Mouse (Mus musculus) left cerebral cortex, postnatal 14 days (tissue): ENCODE data around the gene Ap3s2. TPM values are rescaled to one million over a fixed set of nuclear protein-coding genes. Genes with fewer than 3 reads are reported as not detected.
A peak's percentile ranks its signal among the peaks of the same experiment; 100 is the strongest.

ENCODE experiments used
- DNase-seq, 2 experiments: peaks; one replicate each; pipeline ENCODE4 v3.0.0; 2021 to 2022; ENCODE audit warnings: low spot score in 2 of 2, mixed read lengths in 1 of 2
- intact Hi-C: fragments of 180-260 bp; cut with DNase I; formaldehyde crosslinking; loops from one replicate; pipeline ENCODE4 v1.15.1; 2025
- long read RNA-seq, 2 experiments: library from polyadenylated mRNA; stranded (forward); transcript quantifications; one replicate each; pipeline ENCODE4 v2.0.0; 2021
- total RNA-seq, 2 experiments: library from RNA; stranded (reverse); gene quantifications; 2 replicates each; pipeline ENCODE4 v1.2.3; 2021

Ap3s2 gene
- total RNA-seq, result 10 to 100 TPM; 37.0 to 40.3 TPM
- long read RNA-seq, experiment 1, full-length matches to known transcripts, result 35 of 52 reads
- long read RNA-seq, experiment 1, partial matches to known transcripts, result 0 of 52 reads
- long read RNA-seq, experiment 1, other reads (novel, unspliced or antisense), result 17 of 52 reads
- long read RNA-seq, experiment 2, full-length matches to known transcripts, result 39 of 47 reads
- long read RNA-seq, experiment 2, partial matches to known transcripts, result 0 of 47 reads
- long read RNA-seq, experiment 2, other reads (novel, unspliced or antisense), result 8 of 47 reads

DNA sequence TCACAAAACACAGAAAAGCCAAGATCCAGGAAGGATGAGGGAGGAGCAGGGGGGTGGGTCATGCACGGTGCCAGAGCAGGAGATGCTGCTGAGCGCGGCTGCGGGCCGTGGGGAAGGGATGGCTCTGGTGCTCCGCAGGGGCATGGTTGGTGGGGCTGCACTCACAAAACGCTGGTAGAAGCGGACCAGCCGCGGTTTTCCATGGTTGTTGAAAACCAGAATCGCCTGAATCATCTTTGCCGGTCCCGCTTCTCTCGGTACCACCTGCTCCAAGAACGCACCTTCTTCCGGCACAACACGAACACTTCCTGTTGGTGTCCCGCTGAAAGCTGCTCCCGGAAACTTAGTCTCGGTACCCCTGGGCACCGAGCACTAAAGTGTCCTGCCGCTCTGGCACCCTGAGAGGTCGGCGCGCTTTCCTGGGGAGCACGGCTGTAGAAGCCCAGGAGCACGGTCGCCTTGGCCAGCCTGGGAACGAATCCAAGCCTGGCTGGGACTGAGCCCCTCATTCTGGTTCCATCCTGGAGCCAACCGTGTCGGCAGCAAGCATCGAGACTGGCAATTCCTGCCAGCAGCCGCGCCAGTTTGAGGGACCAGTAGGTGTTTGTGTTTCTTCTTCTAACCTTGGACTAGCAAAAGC lies at the start of gene Ap3s2:
Ap3s2 (minus strand) TSS at position 306 of the 640 bp plus-strand sequence.
- peak; percentile 90 to 91 for DNase-seq
- intact Hi-C loops, result no loop called here

DNA sequence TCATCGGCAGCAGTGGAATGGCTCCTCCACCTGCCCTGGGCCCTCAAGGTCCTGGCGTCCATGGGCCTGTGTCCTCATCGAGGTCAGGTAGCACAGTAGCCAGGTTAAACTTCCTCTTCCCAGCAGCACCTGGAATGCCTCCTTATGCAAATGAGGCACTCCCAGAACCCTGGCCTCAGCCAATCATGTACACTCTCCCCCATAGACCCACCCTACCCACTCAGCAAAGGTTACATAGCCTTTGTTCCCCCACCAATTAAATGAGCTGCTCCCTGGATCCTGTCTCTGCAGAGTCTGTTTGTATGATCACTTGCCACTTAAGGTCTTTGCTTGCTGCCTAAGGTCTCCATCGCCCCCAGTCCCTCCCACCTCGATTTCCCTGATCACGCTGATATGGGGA lies 47.9 kb upstream of the Ap3s2 start:
- intact Hi-C loops, result no loop called here
- no peak for DNase-seq

DNA sequence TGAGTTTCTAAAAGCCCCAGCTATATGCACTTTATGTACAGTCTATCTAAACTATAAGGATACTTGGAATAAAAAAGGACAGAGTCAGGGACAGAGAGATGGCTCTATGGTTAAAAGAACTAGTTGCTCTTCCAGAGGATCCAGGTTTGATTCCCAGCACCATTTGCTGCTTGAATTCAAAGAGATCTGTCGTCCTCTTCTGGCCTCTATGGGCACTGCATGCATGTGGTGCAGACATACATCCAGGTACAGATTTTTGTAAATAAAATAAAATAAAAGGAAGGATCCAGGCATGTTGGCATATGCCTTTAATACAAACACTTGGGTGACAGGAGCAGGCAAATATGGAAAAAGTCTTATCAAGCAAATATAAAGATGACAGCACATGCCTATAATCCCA lies 41.2 kb upstream of the Ap3s2 start:
- DNase-seq, result no peak
- intact Hi-C loops, result no loop called here

GRCm38 (mm10) chr7:79956131-79956530 lies 35.7 kb upstream of the Ap3s2 start:
- no peak for DNase-seq
- intact Hi-C loops, result no loop called here

DNA sequence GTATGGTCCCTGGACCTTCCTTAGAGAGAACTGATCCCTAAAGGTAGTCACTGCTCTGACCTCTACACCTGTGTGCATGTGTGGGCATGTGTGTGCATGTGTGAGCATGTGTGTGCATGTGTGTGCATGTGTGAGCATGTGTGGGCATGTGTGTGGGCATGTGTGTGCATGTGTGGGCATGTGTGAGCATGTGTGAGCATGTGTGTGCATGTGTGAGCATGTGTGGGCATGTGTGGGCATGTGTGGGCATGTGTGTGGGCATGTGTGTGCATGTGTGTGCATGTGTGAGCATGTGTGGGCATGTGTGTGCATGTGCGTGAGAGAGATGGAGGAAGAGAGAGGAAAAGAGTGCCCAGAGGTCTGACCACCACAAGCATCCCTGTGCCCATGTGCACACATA lies 34.4 kb upstream of the Ap3s2 start:
- intact Hi-C loops, result no loop called here
- DNase-seq, result no peak

DNA sequence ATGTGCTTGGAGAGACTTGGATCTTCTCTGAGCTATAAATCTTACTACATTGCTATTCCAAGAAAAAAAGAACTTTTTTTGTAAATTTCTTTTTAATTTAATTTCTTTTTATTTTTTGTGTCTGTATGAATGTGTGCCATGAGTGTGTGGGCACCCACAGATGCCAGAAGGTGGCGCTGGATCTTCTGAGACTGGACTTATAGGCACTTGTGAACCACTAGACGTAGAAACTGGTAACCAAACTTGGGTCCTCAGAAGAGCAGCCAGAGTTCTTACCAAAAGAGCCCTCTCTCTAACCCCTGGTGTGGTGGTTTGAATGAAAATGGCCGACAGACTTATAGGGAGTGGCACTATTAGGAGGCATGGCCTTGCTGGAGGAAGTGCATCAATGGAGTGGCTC lies 30.6 kb upstream of the Ap3s2 start:
- DNase-seq, result no peak
- intact Hi-C loops, result no loop called here

- no peak for DNase-seq
- intact Hi-C loops, result no loop called here
Measured at GRCm38 (mm10) chr7:79950236-79950635, 29.8 kb upstream of the Ap3s2 start.

- intact Hi-C loops, result no loop called here
- DNase-seq, result no peak
Measured at GRCm38 (mm10) chr7:79935511-79936205, 15.2 kb upstream of the Ap3s2 start.

DNA sequence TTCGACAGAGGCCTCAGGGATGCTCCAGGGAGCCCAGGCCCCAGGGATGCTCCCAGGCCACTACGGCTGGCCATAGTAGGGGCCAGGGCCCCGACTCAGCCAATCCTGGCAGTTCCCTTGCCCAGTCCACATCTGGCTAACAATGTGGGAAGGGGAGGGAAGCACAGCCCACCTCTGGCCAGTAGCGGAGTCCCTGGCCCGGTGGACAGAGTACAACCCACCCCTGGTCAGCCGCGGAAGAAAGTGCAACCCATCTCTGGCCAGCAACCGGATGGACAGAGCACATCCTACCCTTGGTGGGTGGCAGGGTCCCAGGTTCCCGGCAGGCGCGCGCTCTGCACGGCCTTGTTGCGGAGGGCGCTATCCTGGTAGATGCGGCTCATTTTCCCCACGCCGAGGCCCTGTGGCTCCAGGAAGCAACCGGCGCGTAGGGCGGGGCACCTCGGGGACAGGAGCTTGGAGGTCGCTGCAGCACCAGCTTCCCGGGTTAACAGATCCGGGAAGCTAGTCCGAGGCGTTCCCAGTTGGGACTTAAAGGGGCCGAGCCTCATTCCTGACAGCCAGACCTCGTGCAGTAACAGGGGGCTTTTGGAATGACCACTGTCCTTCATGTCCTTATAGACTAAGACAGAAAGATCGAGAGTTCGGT lies 14.5 kb upstream of the Ap3s2 start, which contains the start of gene Arpin:
Arpin (minus strand) TSS at position 498 of the 649 bp plus-strand sequence.
- DNase-seq, result peak in 1 of 2 experiments; percentile 47
- intact Hi-C loops, result no loop called here

GRCm38 (mm10) chr7:79934461-79934860 lies 14.0 kb upstream of the Ap3s2 start:
- intact Hi-C loops, result no loop called here
- no peak for DNase-seq

DNA sequence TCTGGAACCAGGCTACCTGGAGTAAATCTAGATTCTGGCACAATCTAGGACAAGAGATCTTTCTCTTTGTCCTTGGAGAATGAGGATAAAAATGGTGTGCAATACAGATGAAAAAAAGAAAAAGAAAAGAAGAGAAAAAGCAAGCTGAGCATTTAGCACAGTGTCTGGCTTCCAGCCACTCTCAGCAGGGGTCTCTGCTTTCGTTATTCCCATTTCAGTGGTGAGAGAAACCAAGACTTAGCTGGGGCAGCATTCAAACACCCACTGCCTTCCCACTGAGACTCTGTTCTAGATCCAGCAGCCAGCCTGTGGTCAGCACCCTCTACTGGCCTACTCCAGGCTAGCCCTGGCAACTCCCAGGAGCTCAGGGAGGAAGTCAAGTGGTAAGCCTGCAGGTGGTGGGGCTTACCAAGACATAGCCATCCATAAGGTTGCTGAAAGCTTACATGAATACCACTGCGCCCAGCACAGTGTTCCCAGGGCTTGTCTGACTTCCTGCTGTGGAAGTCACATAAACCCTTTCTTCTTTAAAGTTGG lies 8.1 kb upstream of the Ap3s2 start:
- no peak for DNase-seq
- intact Hi-C loops, result no loop called here

DNA sequence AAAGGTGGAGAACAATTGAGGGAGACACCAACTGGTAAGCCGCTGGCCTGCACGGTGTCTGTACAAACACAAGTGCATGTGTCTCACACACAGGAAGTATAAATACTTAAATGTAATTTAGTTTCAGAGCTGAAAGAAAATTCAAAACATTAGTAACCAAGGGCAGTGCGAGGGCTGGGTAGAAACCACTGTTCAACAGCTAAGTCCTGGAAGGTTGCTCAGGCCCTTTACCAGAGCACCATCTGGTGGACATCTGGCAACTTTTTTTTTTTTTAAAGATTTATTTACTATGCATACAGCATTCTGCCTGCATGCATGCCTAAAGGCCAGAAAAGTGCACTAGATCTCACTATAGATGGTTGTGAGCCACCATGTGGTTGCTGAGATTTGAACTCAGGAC lies 5.9 kb downstream of the Ap3s2 start:
- peak; percentile 16 to 54 for DNase-seq
- intact Hi-C loops, result loop anchor here (2.0 kb wide), 1 partner anchor 116 kb away; no protein-coding TSS in a partner anchor

GRCm38 (mm10) chr7:79907356-79907755 lies 13.1 kb downstream of the Ap3s2 start:
- intact Hi-C loops, result no loop called here

DNA sequence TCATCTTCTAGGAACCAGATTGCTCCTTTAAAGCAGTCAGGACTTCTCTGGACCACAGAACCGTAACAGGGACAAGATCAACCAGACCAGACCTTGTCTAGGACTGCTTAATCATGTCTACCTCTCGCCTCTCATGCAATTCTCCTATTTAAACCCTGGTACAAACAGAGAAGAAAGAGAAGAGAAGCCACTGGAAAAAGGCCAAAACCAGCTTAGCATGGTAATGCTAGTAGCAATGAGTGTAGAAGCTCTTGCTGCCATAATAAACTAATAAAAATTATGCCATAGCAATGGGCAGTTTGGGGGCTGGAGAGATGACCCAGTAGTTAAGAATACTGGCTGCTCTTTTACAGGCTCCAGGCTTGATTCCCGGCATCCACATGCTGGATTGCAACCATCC lies 13.5 kb downstream of the Ap3s2 start:
- intact Hi-C loops, result no loop called here
- no peak for DNase-seq

More at GRCm38 (mm10) chr7:79907356-79907755, 13.1 kb downstream of the Ap3s2 start:
- no peak for DNase-seq

GRCm38 (mm10) chr7:79905193-79905592 lies 15.3 kb downstream of the Ap3s2 start:
- no peak for DNase-seq
- intact Hi-C loops, result no loop called here

- intact Hi-C loops, result no loop called here
- no peak for DNase-seq
Measured at GRCm38 (mm10) chr7:79903160-79903792, 17.2 kb downstream of the Ap3s2 start.

GRCm38 (mm10) chr7:79900753-79901152 lies 19.7 kb downstream of the Ap3s2 start:
- intact Hi-C loops, result no loop called here
- DNase-seq, result no peak

GRCm38 (mm10) chr7:79895225-79895624 lies 25.2 kb downstream of the Ap3s2 start:
- no peak for DNase-seq
- intact Hi-C loops, result no loop called here

DNA sequence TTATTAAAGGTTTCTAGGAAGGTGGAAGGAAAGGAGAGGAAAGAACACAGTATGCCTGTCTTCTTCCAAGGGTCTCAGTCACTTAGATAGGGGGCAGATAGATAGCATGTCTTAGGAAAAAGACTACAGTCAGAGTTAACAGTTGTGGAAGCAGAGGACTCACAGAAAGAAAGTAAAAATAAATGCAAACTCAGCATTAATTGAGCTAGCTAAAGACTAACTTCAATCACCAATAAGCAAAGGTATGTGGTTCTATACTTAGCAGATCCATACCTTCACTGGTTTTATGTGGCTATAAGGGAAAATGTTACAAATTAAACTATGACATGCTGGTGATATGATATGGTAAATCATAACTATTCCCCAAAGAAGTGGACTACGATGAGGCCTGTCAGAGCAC lies 25.7 kb downstream of the Ap3s2 start:
- no peak for DNase-seq
- intact Hi-C loops, result no loop called here
